Mouse (Mus musculus) intestine, embryonic 16.5 days (tissue): ENCODE measurements around the gene Exd2. TPM values are rescaled to one million over a fixed set of nuclear protein-coding genes. Genes with fewer than 3 reads are reported as not detected.

Experiments
- ATAC-seq: fragments of 200-750 bp; cut with Nextera tagmentation; 2 replicates; pipeline ENCODE4 v1.8.0; 2017; ENCODE audit warnings: moderate TSS enrichment, moderate library complexity
- H3K27ac ChIP-seq: fragments of 300-500 bp; sonication (generic); 2 replicates; pipeline ENCODE4 v1.5.1; 2014; ENCODE audit warnings: mild to moderate bottlenecking, low read length
- H3K27me3 ChIP-seq: fragments of 300-500 bp; sonication (generic); replicated peaks from 2 replicates; pipeline ENCODE4 v1.6.1; 2014; ENCODE audit warnings: low read length, control low read depth, mixed read lengths; ENCODE audit not compliant: control insufficient read depth, insufficient read depth
- H3K36me3 ChIP-seq: fragments of 300-500 bp; sonication (generic); 2 replicates; pipeline ENCODE4 v1.6.1; 2014; ENCODE audit warnings: low read length, control low read depth; ENCODE audit not compliant: control insufficient read depth, insufficient read depth
- H3K4me1 ChIP-seq: fragments of 300-500 bp; sonication (generic); 2 replicates; pipeline ENCODE4 v1.6.1; 2014; ENCODE audit warnings: low read length, control low read depth, mixed read lengths; ENCODE audit not compliant: control insufficient read depth, insufficient read depth
- H3K4me2 ChIP-seq: fragments of 300-500 bp; sonication (generic); 2 replicates; pipeline ENCODE4 v1.6.1; 2014; ENCODE audit warnings: low read depth, low read length, control low read depth
- H3K4me3 ChIP-seq: fragments of 300-500 bp; sonication (generic); 2 replicates; pipeline ENCODE4 v1.5.1; 2014; ENCODE audit warnings: mild to moderate bottlenecking, low read length
- H3K9ac ChIP-seq: fragments of 300-500 bp; sonication (generic); 2 replicates; pipeline ENCODE4 v1.6.1; 2014; ENCODE audit warnings: low read depth, low read length
- H3K9me3 ChIP-seq: fragments of 300-500 bp; sonication (generic); 2 replicates; pipeline ENCODE4 v1.6.1; 2016; ENCODE audit warnings: low read length, control low read depth; ENCODE audit not compliant: control insufficient read depth
- WGBS: fragments of 180-500 bp; shearing (Covaris S2); extraction: QIAGEN DNeasy Blood & Tissue Kit; methylation state at CpG from one replicate; pipeline ENCODE4 v1.1.7; 2014; 5-methylcytosine and 5-hydroxymethylcytosine counted together
- polyA plus RNA-seq: library from polyadenylated mRNA; unstranded; fragments of >200 nt; fragmentation: Nextera tagmentation; extraction: Ambion mirVana; gene quantifications from 2 replicates; pipeline ENCODE4 v1.2.1, GENCODE M21; 2015

Exd2 gene
- polyA plus RNA-seq, 1 experiment from 2014 or later = 21.0 TPM

DNA sequence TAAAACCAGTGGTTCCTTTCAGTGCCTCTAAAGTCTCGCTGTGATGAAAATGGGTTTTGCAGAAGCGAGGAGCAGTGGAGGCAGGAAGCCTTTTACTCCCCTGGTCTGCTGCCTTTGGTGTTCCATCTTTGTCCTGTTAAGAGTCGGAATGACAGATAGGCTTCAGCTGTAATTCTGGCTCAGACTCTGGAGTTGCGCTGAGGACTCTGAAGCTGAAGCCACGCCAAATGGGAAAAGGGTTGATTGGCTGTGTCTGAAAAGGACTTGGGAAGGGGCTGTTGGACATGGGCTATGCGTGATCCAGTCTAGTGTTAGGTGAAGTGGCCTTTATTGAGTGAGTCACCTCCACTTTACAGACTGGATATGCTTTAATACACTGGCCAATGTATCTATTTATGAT lies 67.7 kb downstream of the Exd2 start:
- Histone ChIP-seq H3K9me3 (no peaks in the 10 kb centered on the region), H3K4me3 (no peak overlapping the region), H3K36me3 (no peaks in the 10 kb centered on the region), H3K4me1 (no peaks in the 10 kb centered on the region), H3K9ac (no peak overlapping the region), H3K27me3 (no peaks in the 10 kb centered on the region), H3K27ac (no peak overlapping the region), H3K4me2 (no peak overlapping the region)
- ATAC-seq = no peak
- 69% methylated on average over 6 of the region's 6 CpGs for WGBS

DNA sequence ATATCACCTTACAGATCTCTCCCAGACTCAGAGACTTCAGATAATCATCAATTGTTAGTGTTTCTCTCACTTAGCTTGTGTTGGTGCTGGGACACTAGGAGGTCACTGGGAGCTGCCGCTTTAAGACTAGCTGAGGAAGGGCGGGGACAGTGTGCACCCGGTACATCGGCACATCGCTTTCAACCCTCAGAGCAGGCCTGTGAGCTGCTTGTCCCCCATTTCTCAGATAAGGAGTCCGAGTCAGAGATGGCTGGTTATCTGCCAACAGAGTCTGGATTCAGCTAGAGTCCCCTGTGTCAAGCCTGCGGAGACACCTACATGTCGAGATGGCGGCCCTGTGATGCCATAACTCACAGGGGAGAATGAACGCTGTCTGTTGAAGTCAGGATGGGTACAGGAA lies 68.7 kb downstream of the Exd2 start:
- Histone ChIP-seq H3K27me3 (no peaks in the 10 kb centered on the region), H3K4me1 (no peaks in the 10 kb centered on the region), H3K9ac (no peak overlapping the region), H3K36me3 (no peaks in the 10 kb centered on the region), H3K27ac (no peak overlapping the region), H3K4me3 (no peak overlapping the region), H3K9me3 (no peaks in the 10 kb centered on the region), H3K4me2 (no peak overlapping the region)
- no peak for ATAC-seq
- whole genome bisulfite sequencing = 65% methylated on average over 10 of the region's 10 CpGs

DNA sequence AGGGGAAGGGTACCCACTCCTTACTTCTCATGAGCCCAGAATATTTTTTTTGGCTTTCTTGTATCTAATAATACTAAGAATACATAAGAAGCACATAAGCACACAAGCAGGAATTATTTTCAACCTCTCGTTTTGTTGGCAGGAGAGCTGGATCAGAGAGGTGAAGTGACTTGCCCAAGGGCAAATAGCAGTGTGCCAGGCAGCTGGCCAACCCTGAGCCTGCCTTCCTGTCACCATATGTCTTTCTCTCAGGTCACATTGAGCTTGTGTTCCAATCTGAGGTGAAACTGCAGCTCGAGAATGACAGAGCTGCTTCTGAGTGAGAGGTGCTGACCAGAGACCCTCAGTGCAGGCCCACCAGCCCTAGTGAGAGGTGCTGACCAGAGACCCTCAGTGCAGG lies 71.0 kb downstream of the Exd2 start:
- Histone ChIP-seq H3K27ac (no peak overlapping the region), H3K9ac (no peak overlapping the region), H3K27me3 (no peaks in the 10 kb centered on the region), H3K4me1 (no peaks in the 10 kb centered on the region), H3K4me3 (no peak overlapping the region), H3K4me2 (no peak overlapping the region), H3K36me3 (no peaks in the 10 kb centered on the region), H3K9me3 (no peaks in the 10 kb centered on the region)
- WGBS = 71% methylated on average over 2 of the region's 2 CpGs
- no peak for ATAC-seq

DNA sequence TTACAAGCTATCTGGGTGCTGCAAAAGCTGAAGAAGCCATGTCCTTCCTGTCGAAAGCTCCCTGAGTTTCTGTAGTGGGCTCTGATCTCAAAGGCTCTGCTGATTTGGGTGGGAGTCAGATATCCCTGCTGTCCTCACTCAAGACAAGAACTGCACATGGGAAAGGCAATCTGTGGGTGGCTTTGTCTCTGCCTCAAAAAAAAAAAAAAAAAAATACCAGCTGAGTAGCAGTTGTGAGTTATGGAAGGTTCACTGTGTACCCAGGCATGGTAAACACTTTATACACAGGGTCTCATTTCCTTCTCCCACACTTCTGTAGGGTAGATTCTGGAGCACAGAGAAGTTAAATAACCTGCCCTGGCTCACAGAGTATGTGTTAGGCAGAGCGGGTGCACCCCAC lies 74.4 kb downstream of the Exd2 start:
- 87% methylated on average over 2 of the region's 2 CpGs for WGBS
- Histone ChIP-seq H3K27ac (no peak overlapping the region), H3K4me2 (no peak overlapping the region), H3K9ac (no peak overlapping the region), H3K36me3 (no peaks in the 10 kb centered on the region), H3K4me3 (no peak overlapping the region), H3K9me3 (no peaks in the 10 kb centered on the region), H3K4me1 (no peaks in the 10 kb centered on the region), H3K27me3 (no peaks in the 10 kb centered on the region)
- ATAC-seq = no peak

DNA sequence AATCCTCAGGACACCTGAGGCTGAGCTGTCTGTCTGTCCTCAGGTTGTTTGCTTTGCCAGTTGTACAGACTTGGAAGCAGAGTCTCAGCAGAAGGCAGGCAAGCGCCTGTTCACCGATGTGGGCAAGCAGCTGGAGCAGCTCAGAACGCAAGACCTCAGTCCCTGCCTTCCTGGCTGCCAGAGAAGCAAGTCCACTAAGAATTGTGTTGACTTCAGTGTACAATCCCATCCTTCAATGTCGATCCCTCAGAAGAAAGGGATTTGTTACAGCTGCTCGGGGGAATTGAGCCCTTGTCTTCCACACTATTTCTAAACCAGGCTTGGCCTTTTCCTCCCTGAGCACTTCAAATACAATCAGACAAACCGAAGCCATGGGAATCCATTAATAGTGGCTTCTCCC lies 75.4 kb downstream of the Exd2 start:
- no peaks in the 10 kb centered on the region for H3K27me3 ChIP-seq
- no peak overlapping the region for H3K4me2 ChIP-seq
- no peak for ATAC-seq
- no peaks in the 10 kb centered on the region for H3K9me3 ChIP-seq
- no peak overlapping the region for H3K9ac ChIP-seq
- no peak overlapping the region for H3K27ac ChIP-seq
- no peaks in the 10 kb centered on the region for H3K36me3 ChIP-seq
- no peak overlapping the region for H3K4me3 ChIP-seq
- 42% methylated on average over 6 of the region's 6 CpGs for WGBS
- no peaks in the 10 kb centered on the region for H3K4me1 ChIP-seq

DNA sequence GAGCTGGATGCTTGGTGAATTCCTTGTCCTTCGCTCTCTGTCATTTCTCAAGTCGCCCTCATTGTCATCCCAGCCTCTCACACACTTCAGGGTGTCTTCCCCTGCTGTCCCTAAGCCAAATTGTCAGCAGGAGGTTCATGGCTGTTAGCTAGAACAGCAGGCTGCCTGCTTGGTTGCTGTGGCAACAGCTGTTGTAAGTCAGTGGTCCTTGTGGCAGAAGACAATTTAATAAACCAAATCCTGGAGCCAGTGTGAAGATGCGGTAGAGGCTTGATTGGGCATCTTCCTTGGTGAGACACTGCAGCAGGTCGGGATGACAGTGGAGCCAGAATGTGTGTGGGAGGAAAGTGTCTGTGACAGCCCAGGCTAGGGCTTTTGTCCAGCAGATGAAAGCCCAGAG lies 82.4 kb downstream of the Exd2 start:
- H3K36me3 ChIP-seq = no peaks in the 10 kb centered on the region
- no peak overlapping the region for H3K4me3 ChIP-seq
- H3K27ac ChIP-seq = no peak overlapping the region
- peaks cover 5% of the 10 kb centered on the region; the same call in 1 of the 2 replicates for H3K4me1 ChIP-seq
- no peaks in the 10 kb centered on the region for H3K9me3 ChIP-seq
- H3K4me2 ChIP-seq = no peak overlapping the region
- 28% methylated on average over 4 of the region's 4 CpGs for WGBS
- no peak overlapping the region for H3K9ac ChIP-seq
- no peak for ATAC-seq
- H3K27me3 ChIP-seq = no peaks in the 10 kb centered on the region

DNA sequence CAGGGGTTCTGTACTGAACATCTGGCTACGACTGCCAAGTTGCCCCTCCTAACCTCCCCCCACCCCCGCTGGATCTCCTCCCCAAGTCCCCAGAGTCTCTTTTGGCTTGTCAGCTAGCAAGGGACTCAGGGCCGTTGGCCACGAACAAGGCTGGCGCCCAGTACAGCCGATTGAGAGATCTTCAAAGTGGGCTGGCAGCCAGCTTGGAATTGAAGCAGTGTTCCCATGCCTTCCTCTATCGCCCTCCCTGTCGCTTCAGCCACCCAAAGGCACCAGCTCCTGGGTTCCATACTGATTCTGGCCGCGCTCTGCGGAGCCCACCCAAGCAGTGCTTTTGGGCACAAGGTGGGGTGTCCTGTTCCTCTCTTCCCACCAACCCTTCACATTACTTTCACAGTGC lies 86.8 kb downstream of the Exd2 start:
- Histone ChIP-seq H3K4me2 (no peak overlapping the region), H3K9me3 (no peaks in the 10 kb centered on the region), H3K36me3 (no peaks in the 10 kb centered on the region), H3K4me1 (peaks cover 5% of the 10 kb centered on the region; the same call in 1 of the 2 replicates), H3K27me3 (no peaks in the 10 kb centered on the region), H3K27ac (peak overlapping the region; percentile 31), H3K9ac (no peak overlapping the region), H3K4me3 (no peak overlapping the region)
- no peak for ATAC-seq
- WGBS = 77% methylated on average over 11 of the region's 11 CpGs

Other genes with a start within 250 kb of the Exd2 start
- 44.5 and 46.8 TPM in 2 replicates for gene Actn1, start 202.7 kb upstream of the Exd2 start, polyA plus RNA-seq
- 7.9 and 9.3 TPM in 2 replicates for gene Dcaf5, start 26.5 kb upstream of the Exd2 start, polyA plus RNA-seq
- gene Galnt16, start 55.2 kb downstream of the Exd2 start, polyA plus RNA-seq = 8.1 and 8.4 TPM in 2 replicates
- 26.9 and 29.0 TPM in 2 replicates for gene Slc39a9, start 180.8 kb downstream of the Exd2 start, polyA plus RNA-seq
- 206 and 241 TPM in 2 replicates for gene Erh, start 181.2 kb downstream of the Exd2 start, polyA plus RNA-seq
- 11.5 and 12.1 TPM in 2 replicates for gene Plekhd1, start 229.5 kb downstream of the Exd2 start, polyA plus RNA-seq